ENCODE assay signal across 23 mouse cellular contexts in genomic region chr15:50078246-50078645, GRCm38 (mm10).
A peak's percentile ranks its signal among the peaks of the same experiment; 100 is the strongest.
DNase-seq lines count a peak whose midpoint lies in the region; ATAC-seq and TF ChIP-seq lines count a peak whose summit lies in the region.
"Had no signal": no experiment of that assay in that cellular context is flagged by ENCODE, and none has a peak within 500 bp of the region (broad histone marks: within the 10 kb centered on the region; RNA-seq: fewer than 3 reads in every experiment).

No protein-coding gene starts in this region.

- TF ChIP-seq CTCF in brain, embryonic 14.5 days (IDR thresholded peaks at IDR 0.05; ENCODE audit: borderline replicate concordance, extremely low read depth, insufficient read depth, insufficient read length), result no peak

- no peak for TF ChIP-seq POLR2A in brain, embryonic 14.5 days (IDR thresholded peaks at IDR 0.05; ENCODE audit: borderline replicate concordance, extremely low read depth, insufficient read depth, insufficient read length, poor library complexity, severe bottlenecking)

- H3K4me1 ChIP-seq in hindbrain, embryonic 13.5 days (replicated peaks), result no peaks in the 10 kb centered on the region
- H3K4me1 ChIP-seq: embryonic facial prominence, embryonic 13.5 days; embryonic facial prominence, embryonic 15.5 days; forebrain, embryonic 10.5 days; forebrain, embryonic 12.5 days had no signal

- ATAC-seq in hematopoietic stem cell, adult 5-6 weeks (replicated peaks in 1 of 2; ENCODE audit: insufficient read depth in 1 of 2, low FRiP score in 2 of 2, low TSS enrichment in 1 of 2, low read depth in 1 of 2, poor library complexity in 2 of 2, severe bottlenecking in 2 of 2), result peak; percentile 56 to 69; a peak in 3 of 4 replicates
- no peak for ATAC-seq in hindbrain, embryonic 13.5 days (ENCODE audit: low FRiP score)
- ATAC-seq: activated CD4-positive, CD25-positive, alpha-beta regulatory T cell, adult 4 months; forebrain, embryonic 14.5 days; forebrain, embryonic 16.5 days; Patski had no signal

- WGBS in hindbrain, embryonic 13.5 days, result 86% methylated on average over 1 of the region's 1 CpGs

- H3K27me3 ChIP-seq in hindbrain, embryonic 13.5 days, result no peaks in the 10 kb centered on the region
- H3K27me3 ChIP-seq: embryonic facial prominence, embryonic 13.5 days; embryonic facial prominence, embryonic 15.5 days; forebrain, embryonic 12.5 days; Patski had no signal

- no peak overlapping the region for H3K4me3 ChIP-seq in hindbrain, embryonic 13.5 days
- H3K4me3 ChIP-seq: embryonic facial prominence, embryonic 13.5 days; embryonic facial prominence, embryonic 15.5 days; erythroblast, embryonic 14.5 days; forebrain, embryonic 10.5 days; forebrain, embryonic 12.5 days had no signal

- no peak overlapping the region for H3K4me2 ChIP-seq in hindbrain, embryonic 13.5 days
- H3K4me2 ChIP-seq: embryonic facial prominence, embryonic 13.5 days; embryonic facial prominence, embryonic 15.5 days; forebrain, embryonic 12.5 days had no signal

- H3K9me3 ChIP-seq in hindbrain, embryonic 13.5 days, result no peaks in the 10 kb centered on the region
- H3K9me3 ChIP-seq: embryonic facial prominence, embryonic 13.5 days; embryonic facial prominence, embryonic 15.5 days; forebrain, embryonic 10.5 days; forebrain, embryonic 12.5 days had no signal

- DNase-seq in cerebellum, postnatal 14 days, result peak; percentile 14 to 24
- DNase-seq in cerebellum, adult 18-20 months, result no peak
- peak; percentile 24 for DNase-seq in brain, embryonic 14.5 days (ENCODE audit: low read depth)
- no peak for DNase-seq in embryo, embryonic 11 days
- no peak for DNase-seq in urinary bladder, postnatal 36 days (ENCODE audit: low spot score in 2 of 2)
- DNase-seq: adrenal gland, adult 8-10 months; adrenal gland, postnatal 14 days; adrenal gland, postnatal 36 days; cerebellum, adult 11-12 months; cerebellum, adult 8-10 months; cerebellum, adult 9-11 months; cerebellum, postnatal 36 days had no signal

- no peaks in the 10 kb centered on the region for H3K36me3 ChIP-seq in hindbrain, embryonic 13.5 days
- H3K36me3 ChIP-seq: embryonic facial prominence, embryonic 13.5 days; embryonic facial prominence, embryonic 15.5 days; forebrain, embryonic 10.5 days; forebrain, embryonic 12.5 days had no signal

- H3K27ac ChIP-seq in hindbrain, embryonic 13.5 days, result no peak overlapping the region
- H3K27ac ChIP-seq: embryonic facial prominence, embryonic 13.5 days; embryonic facial prominence, embryonic 15.5 days; forebrain, embryonic 10.5 days; forebrain, embryonic 12.5 days had no signal

- no peak overlapping the region for H3K9ac ChIP-seq in hindbrain, embryonic 13.5 days
- H3K9ac ChIP-seq: embryonic facial prominence, embryonic 13.5 days; embryonic facial prominence, embryonic 15.5 days; forebrain, embryonic 12.5 days had no signal

Comparison
In these comparisons a context has a peak if more than half of its experiments do, and no peak if none do; other contexts are left out.
1. DNase-seq: peak in cerebellum, postnatal 14 days (2 of 2) and brain, embryonic 14.5 days (single experiment); none in cerebellum, adult 18-20 months (0 of 2), embryo, embryonic 11 days (single experiment) and urinary bladder, postnatal 36 days (0 of 2).